Mouse (Mus musculus) intestine, embryonic 16.5 days (tissue): ENCODE measurements around the gene Tmem210. TPM values are rescaled to one million over a fixed set of nuclear protein-coding genes. Genes with fewer than 3 reads are reported as not detected.
"Not testable (repeated sequence)": the region's sequence is repeated elsewhere in the genome, so short reads cannot be mapped to it uniquely, and the experiment has no call there.

Experiments
- ATAC-seq: fragments of 200-750 bp; cut with Nextera tagmentation; 2 replicates; pipeline ENCODE4 v1.8.0; 2017; ENCODE audit warnings: moderate TSS enrichment, moderate library complexity
- H3K27ac ChIP-seq: fragments of 300-500 bp; sonication (generic); 2 replicates; pipeline ENCODE4 v1.5.1; 2014; ENCODE audit warnings: mild to moderate bottlenecking, low read length
- H3K27me3 ChIP-seq: fragments of 300-500 bp; sonication (generic); replicated peaks from 2 replicates; pipeline ENCODE4 v1.6.1; 2014; ENCODE audit warnings: low read length, control low read depth, mixed read lengths; ENCODE audit not compliant: control insufficient read depth, insufficient read depth
- H3K36me3 ChIP-seq: fragments of 300-500 bp; sonication (generic); 2 replicates; pipeline ENCODE4 v1.6.1; 2014; ENCODE audit warnings: low read length, control low read depth; ENCODE audit not compliant: control insufficient read depth, insufficient read depth
- H3K4me1 ChIP-seq: fragments of 300-500 bp; sonication (generic); 2 replicates; pipeline ENCODE4 v1.6.1; 2014; ENCODE audit warnings: low read length, control low read depth, mixed read lengths; ENCODE audit not compliant: control insufficient read depth, insufficient read depth
- H3K4me2 ChIP-seq: fragments of 300-500 bp; sonication (generic); 2 replicates; pipeline ENCODE4 v1.6.1; 2014; ENCODE audit warnings: low read depth, low read length, control low read depth
- H3K4me3 ChIP-seq: fragments of 300-500 bp; sonication (generic); 2 replicates; pipeline ENCODE4 v1.5.1; 2014; ENCODE audit warnings: mild to moderate bottlenecking, low read length
- H3K9ac ChIP-seq: fragments of 300-500 bp; sonication (generic); 2 replicates; pipeline ENCODE4 v1.6.1; 2014; ENCODE audit warnings: low read depth, low read length
- H3K9me3 ChIP-seq: fragments of 300-500 bp; sonication (generic); 2 replicates; pipeline ENCODE4 v1.6.1; 2016; ENCODE audit warnings: low read length, control low read depth; ENCODE audit not compliant: control insufficient read depth
- WGBS: fragments of 180-500 bp; shearing (Covaris S2); extraction: QIAGEN DNeasy Blood & Tissue Kit; methylation state at CpG from one replicate; pipeline ENCODE4 v1.1.7; 2014; 5-methylcytosine and 5-hydroxymethylcytosine counted together
- polyA plus RNA-seq: library from polyadenylated mRNA; unstranded; fragments of >200 nt; fragmentation: Nextera tagmentation; extraction: Ambion mirVana; gene quantifications from 2 replicates; pipeline ENCODE4 v1.2.1, GENCODE M21; 2015

The Tmem210 gene
- polyA plus RNA-seq, 1 experiment from 2014 or later = not detected

DNA sequence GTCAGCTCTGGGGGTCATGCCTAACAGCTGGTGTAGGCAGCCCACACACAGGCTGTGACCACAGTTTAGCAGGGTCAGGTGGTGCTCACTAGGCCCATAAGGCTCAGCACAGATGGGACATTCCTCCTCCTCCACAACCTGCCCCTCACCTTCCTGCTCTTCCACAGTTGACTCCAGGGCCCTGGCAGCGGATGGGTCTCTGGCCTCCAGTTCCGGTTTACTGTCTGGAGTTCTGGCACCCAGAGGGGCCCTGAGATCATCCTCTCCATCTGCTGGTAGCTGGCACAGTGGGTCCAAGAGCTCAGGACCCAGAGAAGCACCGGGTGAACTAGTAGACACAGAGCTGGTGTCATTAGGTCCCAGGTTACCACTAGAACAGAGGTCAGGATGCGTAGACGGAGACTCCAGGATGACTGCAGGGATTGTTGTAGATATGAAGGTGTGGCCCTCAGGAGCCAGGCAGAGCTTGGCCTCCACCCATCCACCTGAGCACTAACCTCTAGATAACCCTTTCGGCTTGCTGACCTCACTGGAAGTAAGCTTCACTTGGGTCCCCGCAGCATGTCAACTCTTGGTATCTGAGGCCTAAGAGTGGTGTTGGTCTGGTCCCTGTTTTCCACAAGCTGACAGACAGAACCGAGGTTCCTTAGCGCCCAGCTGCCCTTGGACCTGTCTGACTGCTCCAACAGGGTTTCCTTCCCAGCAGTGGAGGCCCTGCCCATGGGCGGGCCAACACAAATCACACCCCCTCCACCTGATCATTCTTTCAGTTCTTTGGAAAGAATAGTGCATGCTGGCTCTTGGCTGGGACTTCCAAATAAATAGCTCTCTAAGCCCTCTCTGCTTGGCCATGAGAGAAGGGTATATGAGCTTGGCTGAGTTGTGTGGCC, 41.5 kb upstream of the Tmem210 start, which contains the start of gene AL732309.1:
AL732309.1 (minus strand) TSS at position 681 of the 890 bp plus-strand sequence.
- Histone ChIP-seq H3K36me3 (peaks cover 12% of the 10 kb centered on the region; the same call in 1 of the 2 replicates), H3K9me3 (no peaks in the 10 kb centered on the region), H3K4me1 (peaks cover 19% of the 10 kb centered on the region), H3K4me2 (peak within 1 kb of the TSS; percentile 25; the same call in 1 of the 2 replicates), H3K27me3 (no peaks in the 10 kb centered on the region; the same call in 1 of the 2 replicates), H3K9ac (peak within 1 kb of the TSS; percentile 33; the same call in 1 of the 2 replicates), H3K27ac (peak within 1 kb of the TSS; percentile 63), H3K4me3 (peak within 1 kb of the TSS; percentile 19)
- 76% methylated on average over 10 of the region's 10 CpGs for WGBS
- ATAC-seq = peak; percentile 73

DNA sequence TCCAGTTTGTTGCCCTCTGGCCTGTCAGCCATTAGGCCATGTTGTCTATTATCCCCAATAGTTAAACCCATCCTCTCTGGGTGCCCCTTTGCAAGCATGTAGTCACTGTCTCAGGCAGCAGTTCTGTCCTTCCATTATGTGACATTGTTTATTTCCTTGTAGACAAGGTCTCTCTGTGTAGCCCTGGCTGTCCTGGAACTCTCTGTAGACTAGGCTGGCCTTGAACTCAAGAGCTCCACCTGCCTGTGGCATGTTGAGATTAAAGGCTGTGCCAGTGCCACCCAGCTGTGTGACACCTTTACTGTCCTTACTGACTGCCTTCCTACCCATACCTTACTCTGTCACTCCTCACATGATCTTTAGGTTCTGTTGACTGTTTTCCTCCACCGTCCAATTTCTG, 35.6 kb upstream of the Tmem210 start:
- no peaks in the 10 kb centered on the region for H3K9me3 ChIP-seq
- WGBS = 82% methylated on average over 1 of the region's 1 CpGs
- H3K4me1 ChIP-seq = peaks cover 14% of the 10 kb centered on the region
- no peak overlapping the region for H3K4me3 ChIP-seq
- no peaks in the 10 kb centered on the region for H3K27me3 ChIP-seq
- no peak overlapping the region for H3K9ac ChIP-seq
- H3K36me3 ChIP-seq = peaks cover 8% of the 10 kb centered on the region; the same call in 1 of the 2 replicates
- H3K4me2 ChIP-seq = no peak overlapping the region
- ATAC-seq = no peak
- no peak overlapping the region for H3K27ac ChIP-seq

DNA sequence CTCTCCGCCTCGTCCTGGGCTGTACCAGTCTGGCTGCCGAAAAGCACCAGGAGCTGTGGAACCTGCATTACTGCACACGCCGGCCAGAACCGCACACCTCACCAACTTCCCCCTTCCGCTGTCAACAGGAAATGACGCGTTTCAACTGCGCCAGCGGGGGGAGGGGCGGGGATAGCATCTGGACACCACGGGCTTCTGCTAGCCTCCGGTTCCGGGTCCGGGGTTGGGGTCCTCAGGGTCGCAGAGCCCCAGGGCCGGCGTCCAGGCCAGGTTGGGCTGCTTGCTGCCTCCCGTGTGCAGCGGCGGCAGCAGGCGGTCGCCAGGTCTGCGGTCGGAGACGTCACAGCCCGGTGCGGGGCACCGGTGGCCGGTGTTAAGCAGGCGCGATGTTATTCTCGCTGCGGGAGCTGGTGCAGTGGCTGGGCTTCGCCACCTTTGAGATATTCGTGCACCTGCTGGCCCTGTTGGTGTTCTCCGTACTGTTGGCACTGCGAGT, 32.6 kb upstream of the Tmem210 start, which contains the start of gene Tmem203:
Tmem203 (plus strand) TSS at position 156 of the 496 bp plus-strand sequence.
- WGBS = under 1% methylated on average over 39 of the region's 39 CpGs
- H3K9me3 ChIP-seq = no peaks in the 10 kb centered on the region
- H3K4me1 ChIP-seq = peaks cover 14% of the 10 kb centered on the region
- peak; percentile 87 for ATAC-seq
- H3K36me3 ChIP-seq = no peaks in the 10 kb centered on the region
- H3K27ac ChIP-seq = peak within 1 kb of the TSS; percentile 86
- H3K4me2 ChIP-seq = peak within 1 kb of the TSS; percentile 97
- peak within 1 kb of the TSS; percentile 95 for H3K9ac ChIP-seq
- H3K4me3 ChIP-seq = peak within 1 kb of the TSS; percentile 100
- no peaks in the 10 kb centered on the region for H3K27me3 ChIP-seq

- Histone ChIP-seq H3K4me2 (peak overlapping the region; percentile 97), H3K4me3 (peak overlapping the region; percentile 100), H3K9ac (peak overlapping the region; percentile 95), H3K4me1 (peaks cover 14% of the 10 kb centered on the region)
- WGBS = 54% methylated on average over 10 of the region's 12 CpGs
- H3K27ac ChIP-seq, ATAC-seq, H3K27me3 ChIP-seq, H3K9me3 ChIP-seq, H3K36me3 ChIP-seq: not testable (repeated sequence)
Measured at GRCm38 (mm10) chr2:25256443-25257109, 31.4 kb upstream of the Tmem210 start.

GRCm38 (mm10) chr2:25257250-25257649, 30.7 kb upstream of the Tmem210 start:
- not testable (repeated sequence) for H3K4me3 ChIP-seq, H3K9me3 ChIP-seq, H3K4me2 ChIP-seq, H3K9ac ChIP-seq, H3K36me3 ChIP-seq, ATAC-seq, H3K27ac ChIP-seq, H3K27me3 ChIP-seq
- 85% methylated on average over 5 of the region's 5 CpGs for WGBS
- H3K4me1 ChIP-seq = peaks cover 14% of the 10 kb centered on the region

DNA sequence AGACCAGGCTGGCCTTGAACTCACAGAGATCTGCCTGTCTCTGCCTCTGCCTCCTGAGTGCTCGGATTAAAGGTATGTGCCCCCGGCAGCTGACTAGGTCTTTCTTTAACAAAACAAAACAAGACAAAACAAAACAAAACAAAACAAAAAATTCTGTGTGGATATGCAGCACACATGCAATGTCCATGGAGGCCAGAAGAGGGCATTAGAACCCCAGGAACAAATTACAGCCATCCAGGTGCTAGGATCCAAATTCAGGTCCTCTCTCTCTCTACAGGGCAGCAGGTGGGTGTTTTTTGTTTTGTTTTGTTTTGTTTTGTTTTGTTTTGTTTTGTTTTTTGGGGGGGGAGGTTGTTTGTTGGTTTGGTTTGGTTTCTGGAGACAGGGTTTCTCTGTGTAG, 29.1 kb upstream of the Tmem210 start:
- no peak for ATAC-seq
- Histone ChIP-seq H3K36me3 (no peaks in the 10 kb centered on the region), H3K4me3 (no peak overlapping the region), H3K9me3 (no peaks in the 10 kb centered on the region), H3K4me2 (no peak overlapping the region), H3K9ac (no peak overlapping the region), H3K27ac (no peak overlapping the region), H3K4me1 (peaks cover 23% of the 10 kb centered on the region), H3K27me3 (peaks cover 3% of the 10 kb centered on the region; the same call in 1 of the 2 replicates)
- WGBS = 66% methylated on average over 2 of the region's 2 CpGs

- peaks cover 5% of the 10 kb centered on the region; the same call in 1 of the 2 replicates for H3K27me3 ChIP-seq
- H3K9me3 ChIP-seq = no peaks in the 10 kb centered on the region
- H3K36me3 ChIP-seq = no peaks in the 10 kb centered on the region
- WGBS = 38% methylated on average over 11 of the region's 12 CpGs
- H3K4me1 ChIP-seq = peaks cover 30% of the 10 kb centered on the region
- peak; percentile 21 for ATAC-seq
- peak overlapping the region; percentile 65 for H3K9ac ChIP-seq
- H3K27ac ChIP-seq = peak overlapping the region; percentile 72
- peak overlapping the region; percentile 81 for H3K4me2 ChIP-seq
- peak overlapping the region; percentile 93 for H3K4me3 ChIP-seq
Measured at GRCm38 (mm10) chr2:25261870-25262269, 26.1 kb upstream of the Tmem210 start.

GRCm38 (mm10) chr2:25262291-25262767, 25.6 kb upstream of the Tmem210 start, which contains the start of gene Tprn:
Tprn (plus strand) TSS chr2:25262618.
- Histone ChIP-seq H3K9ac (peak within 1 kb of the TSS; percentile 87), H3K4me3 (peak within 1 kb of the TSS; percentile 93), H3K9me3 (no peaks in the 10 kb centered on the region), H3K4me1 (peaks cover 35% of the 10 kb centered on the region), H3K27me3 (peaks cover 5% of the 10 kb centered on the region; the same call in 1 of the 2 replicates), H3K27ac (peak within 1 kb of the TSS; percentile 96), H3K4me2 (peak within 1 kb of the TSS; percentile 96), H3K36me3 (no peaks in the 10 kb centered on the region)
- under 1% methylated on average over 39 of the region's 39 CpGs for WGBS
- peak; percentile 95 for ATAC-seq
